Mouse (Mus musculus) urinary bladder, postnatal 36 days (tissue): ENCODE data around the gene Tmem97.
"Not testable (repeated sequence)": the region's sequence is repeated elsewhere in the genome, so short reads cannot be mapped to it uniquely, and the experiment has no call there.

Experiments used
- DNase-seq, 2 experiments: peaks; one replicate each; pipeline ENCODE4 v3.0.0; 2022; ENCODE audit warnings: low spot score in 2 of 2, mixed read lengths in 1 of 2

Tmem97 gene

DNA sequence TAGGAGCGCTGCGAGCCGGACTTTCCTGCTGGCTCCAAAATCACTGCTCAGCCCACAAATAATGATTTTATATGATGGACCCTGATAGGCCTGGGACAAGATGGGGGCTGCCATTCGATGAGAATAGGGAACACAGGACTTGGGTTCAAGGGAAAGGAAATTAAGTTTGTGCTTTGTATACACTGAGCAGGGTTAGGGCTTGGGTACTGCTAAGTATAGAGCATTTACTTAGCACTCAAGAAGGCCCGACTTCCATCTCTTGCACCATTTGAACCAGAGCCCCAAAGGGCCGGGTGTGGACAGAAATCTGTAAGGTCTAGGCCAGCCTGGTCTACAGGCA lies 452 bp upstream of the Tmem97 start:
- no peak for DNase-seq

DNA sequence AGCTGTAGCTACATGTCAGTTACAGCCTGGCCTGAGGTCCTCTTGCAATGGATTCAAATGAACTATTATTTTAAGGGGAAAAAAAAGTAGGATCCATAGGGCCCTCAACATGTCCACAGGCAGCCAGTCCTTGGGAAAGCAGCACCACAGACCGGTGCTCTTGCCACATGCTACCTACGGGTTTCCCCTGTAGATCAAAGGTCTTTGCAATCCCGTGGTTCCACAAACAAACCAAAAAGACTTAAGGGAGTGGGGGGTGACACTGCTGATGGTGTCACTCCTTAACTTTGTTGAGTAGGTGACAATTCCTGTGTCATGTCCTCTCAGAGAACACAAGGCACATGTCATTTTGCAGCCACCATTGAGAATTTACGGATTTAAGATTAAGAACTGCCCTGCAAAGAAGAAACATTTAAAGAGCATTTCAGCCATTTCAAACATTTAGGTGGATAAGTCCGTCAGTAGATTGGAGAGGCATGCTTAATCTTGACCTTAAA lies 1.0 kb downstream of the Tmem97 start:
- no peak for DNase-seq

DNA sequence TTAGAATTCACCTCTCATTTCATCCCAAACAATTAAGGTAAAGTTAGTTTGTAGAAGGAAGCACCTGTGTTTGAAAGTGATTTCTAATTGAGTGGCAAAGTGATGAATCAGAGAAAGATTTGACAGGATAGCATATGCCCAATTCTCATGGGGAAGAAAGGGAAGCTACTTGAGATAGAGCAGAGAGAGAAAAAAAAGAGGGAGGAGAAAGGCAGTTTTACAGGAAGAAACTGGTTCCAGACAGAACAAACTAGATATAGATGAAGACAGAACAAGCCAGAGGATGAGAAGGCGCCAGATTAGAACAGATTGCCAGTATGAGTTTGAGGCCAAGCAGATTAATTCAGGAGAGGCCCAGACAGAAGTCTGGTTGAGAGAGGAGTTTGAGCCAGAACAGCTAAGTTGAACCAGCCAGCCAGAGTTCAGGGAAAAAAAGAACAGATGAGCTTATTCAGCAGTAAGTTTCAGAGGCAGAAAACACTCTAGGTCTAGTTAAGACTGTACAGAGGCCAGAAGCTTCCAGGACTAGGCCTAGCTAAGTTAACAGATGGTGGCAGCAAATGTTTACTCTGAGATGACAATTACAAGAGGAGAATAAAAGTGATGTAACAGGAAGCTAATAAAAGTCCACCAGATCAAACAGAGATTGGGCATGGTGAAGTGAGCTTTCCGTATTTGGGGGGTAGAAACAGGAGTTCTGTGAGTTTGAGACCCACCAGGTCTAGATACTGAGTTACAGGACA lies 2.7 kb downstream of the Tmem97 start:
- DNase-seq: no peak

DNA sequence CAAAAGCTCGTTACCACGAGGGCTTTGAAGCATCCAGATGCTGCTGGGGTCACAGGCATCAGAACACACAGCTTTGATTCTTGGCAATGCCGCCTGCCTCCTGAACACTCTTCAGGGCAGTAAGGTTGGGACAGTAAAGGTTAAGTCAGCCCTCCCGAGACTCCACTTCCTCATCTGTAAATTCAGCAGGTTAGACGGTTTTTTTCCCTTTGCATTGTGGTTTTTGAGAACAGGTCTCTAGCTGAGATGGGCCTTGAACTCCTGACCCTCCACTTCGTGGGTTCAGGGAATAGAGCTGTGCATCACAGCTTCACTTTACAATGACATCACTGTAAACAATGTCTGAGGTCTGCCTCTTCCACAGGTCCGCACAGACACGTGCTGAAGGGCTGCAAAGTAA lies 5.4 kb downstream of the Tmem97 start:
- no peak for DNase-seq

DNA sequence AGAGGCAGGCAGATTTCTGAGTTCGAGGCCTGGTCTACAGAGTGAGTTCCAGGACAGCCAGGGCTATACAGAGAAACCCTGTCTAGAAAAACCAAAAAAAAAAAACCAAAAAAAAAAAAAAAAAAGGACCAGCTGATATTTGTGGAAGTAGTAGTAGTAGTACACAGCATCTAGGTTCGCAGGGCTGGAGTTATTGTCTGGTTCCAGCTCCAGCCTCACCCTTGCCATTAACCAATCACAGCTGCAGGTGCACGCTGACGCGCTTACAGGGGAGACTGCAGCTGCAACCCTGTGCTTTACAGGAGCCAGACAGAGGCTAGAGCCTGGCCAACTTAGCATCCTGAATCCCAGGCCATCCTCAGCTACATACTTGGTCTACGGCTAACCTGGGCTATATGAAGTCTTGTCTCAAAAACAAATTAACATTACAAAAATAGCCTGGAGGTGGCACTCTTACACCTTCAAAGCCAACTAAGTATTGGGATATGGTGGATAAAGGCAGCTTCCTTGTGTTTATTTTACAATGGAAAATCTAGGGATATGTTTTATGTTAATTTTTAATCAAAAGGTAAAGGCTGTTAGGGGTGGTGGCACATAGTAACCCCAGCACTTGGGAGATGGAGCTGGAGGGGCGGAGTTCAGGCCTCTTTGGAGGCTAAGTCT lies 6.0 kb downstream of the Tmem97 start:
- DNase-seq: no peak

DNA sequence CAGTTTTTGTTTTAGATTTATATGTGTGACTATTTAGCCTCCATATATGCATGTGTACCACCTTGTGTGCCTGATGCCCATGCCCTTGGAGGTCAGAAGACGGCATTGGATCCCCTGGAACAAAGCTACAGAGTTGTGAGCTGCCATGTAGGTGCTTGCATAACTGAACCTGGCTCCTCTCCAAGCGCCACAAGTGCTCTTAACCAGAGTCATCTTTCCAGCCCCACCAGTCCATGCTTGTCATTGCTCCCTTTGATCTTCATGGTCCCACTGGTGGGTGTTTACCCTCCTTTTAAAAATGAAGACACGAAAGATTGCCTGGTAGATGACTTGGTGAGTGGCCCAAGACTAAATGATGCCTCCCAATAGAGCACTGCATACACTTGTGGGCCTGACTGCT lies 10.2 kb downstream of the Tmem97 start:
- no peak for DNase-seq

DNA sequence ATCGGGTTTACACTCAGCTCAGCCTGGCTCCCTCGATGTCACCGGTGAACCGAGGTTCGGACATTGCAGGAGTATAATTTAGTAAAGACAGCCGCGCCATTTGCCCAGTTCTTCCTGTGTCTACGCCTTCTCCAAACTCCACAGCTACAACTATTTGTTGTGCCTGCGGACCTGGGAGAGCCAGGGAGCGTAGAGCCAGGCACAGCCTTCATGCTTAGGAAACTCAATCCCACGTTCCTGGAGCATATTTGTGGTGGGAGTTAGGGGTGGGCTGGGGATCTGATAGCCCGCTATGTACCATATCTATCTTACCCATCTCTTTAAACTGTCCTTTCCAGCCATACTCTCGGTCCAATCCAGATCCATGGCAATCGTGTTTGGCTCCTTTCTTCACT lies 13.9 kb downstream of the Tmem97 start:
- no peak for DNase-seq

DNA sequence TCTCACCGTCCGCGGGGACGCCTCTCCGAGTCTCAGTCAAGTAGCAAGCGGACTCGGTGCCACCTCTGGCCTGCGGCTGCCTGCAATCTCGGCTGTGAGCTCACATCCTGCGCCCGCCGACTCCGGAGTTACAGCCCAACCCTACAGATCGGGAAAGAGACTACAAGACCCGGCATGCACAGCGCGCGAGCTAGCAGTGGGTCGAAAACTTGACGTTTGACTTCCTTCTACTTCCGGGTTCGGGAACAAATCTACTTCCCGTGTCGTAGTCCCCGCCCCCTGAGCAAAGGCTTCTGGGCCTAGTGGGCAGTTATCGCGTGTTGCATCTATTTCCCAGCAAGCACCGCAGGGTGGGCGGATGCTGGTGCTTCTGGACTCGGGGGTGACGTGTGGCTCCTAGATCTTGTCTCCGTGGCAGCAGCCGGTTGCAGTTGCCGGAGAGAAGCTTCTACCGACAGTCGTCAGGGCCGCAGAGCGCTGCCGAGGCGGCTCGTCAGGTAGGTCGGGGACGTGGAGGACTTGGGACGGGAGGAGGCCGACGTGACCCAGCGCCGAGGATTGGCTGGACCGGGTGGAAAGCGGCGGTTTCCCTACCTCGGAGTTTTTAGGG lies 14.4 kb downstream of the Tmem97 start, which contains the start of the genes Tnfaip1 and Ift20:
TSS of gene Tnfaip1 (minus strand) at position 253 of the 610 bp plus-strand sequence.
TSS of gene Ift20 (plus strand) at position 282 of the 610 bp plus-strand sequence.
- DNase-seq: peak; percentile 93 to 98

DNA sequence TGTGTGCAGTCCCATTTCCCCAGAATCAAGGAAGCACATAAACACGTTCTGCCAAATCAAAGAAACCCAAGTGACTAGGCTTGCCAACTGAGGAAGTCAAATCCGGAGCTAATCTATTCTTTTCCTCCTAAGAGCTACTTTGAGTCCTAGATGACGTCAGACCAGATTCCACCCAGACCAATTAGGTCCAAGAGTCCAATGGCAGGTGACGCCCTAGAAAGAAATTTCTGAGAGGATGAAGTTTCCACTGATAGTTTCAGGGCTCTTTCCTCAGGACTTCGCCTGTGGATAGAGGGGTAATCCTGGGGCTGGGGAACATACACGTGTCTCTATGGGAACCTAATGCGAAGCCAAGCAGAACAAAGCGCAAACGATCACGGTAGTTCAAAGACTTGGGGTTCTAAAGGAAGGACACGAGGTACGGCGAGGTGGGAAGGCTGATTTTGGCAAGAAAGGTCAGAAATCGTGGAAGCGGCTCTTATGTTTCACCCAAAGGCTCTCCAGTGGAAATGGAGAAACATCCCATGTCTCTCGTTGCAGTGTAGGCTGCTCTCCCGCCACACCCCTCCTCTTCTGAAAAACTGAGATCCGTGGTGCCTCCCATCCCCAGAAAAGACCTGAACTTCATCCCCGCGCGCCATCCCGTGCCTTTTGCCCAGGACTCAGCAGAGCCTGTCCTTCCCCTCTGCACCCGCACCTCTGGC lies 15.0 kb downstream of the Tmem97 start:
- peak in 1 of 2 experiments; percentile 23 for DNase-seq

DNA sequence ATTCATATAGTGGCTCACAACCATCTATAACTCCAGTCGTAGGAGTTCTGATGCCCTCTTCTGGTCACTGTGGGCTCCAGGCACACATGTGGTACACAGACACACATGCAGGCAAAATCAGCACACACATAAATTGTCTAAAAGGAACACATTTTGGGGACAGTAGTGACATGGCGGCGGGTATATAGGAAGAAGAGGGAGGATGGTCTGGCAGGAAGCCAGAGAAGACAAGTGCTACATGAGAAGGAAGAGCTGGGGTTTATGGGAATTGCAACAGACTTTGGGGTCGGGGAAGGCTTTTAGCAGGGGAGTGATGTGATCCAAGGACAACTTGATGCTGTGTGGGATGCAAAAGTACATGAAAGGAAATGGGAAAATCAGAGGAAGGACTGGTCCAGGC lies 16.1 kb downstream of the Tmem97 start:
- DNase-seq: no peak

DNA sequence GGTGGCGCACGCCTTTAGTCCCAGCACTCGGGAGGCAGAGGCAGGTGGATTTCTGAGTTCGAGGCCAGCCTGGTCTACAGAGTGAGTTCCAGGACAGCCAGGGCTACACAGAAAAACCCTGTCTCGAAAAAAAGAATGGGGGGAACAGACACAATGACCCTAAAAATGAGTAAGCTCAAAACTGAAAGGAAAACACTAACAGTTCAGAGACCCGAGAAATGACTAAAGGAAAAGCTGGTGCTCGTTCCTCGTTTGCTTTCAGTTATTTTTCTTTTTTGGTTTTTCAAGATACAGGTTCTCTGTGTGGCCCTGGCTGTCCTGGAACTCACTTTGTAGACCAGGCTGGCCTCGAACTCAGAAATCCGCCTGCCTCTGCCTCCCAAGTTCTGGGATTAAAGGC lies 19.1 kb downstream of the Tmem97 start:
- not testable (repeated sequence) for DNase-seq

DNA sequence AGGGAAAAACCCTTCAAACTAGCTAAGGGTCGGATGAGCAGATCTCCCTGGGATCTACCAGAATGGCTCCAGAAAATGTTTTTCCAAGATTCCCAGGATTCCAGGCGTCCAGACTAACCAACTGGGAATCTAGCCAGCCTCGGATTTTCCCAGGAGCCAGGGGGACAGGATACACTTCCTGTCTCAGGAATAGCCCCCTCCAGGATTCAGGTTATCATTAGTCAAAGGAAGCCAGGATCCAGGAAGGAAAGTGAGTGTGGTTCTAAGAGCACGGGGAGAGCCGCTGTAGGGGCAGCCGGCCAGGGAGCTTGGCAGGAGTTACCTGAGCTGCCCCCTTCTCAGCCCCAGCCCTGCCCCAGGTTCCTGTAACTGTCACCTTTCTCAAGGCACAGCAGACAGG lies 19.5 kb downstream of the Tmem97 start:
- no peak for DNase-seq

DNA sequence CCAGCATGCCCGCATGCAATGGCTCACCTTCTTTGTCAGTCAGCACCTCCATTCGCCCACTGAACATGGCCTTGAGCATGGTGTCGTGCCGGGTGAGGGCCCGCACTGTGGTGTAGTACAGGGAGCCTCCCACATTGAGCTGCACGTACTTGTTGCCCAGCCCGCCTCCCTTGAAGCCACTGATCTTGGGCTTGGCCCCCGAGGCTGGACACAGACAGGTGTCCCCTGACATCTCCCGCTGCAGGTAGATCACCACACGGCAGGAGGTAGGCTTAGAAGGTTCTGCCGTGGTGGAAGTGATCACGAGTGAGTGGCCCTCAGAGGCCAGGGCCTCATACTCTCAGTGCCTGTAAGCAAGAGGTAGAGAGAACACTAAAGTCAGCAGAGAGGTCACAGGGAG lies 20.6 kb downstream of the Tmem97 start:
- no peak for DNase-seq

DNA sequence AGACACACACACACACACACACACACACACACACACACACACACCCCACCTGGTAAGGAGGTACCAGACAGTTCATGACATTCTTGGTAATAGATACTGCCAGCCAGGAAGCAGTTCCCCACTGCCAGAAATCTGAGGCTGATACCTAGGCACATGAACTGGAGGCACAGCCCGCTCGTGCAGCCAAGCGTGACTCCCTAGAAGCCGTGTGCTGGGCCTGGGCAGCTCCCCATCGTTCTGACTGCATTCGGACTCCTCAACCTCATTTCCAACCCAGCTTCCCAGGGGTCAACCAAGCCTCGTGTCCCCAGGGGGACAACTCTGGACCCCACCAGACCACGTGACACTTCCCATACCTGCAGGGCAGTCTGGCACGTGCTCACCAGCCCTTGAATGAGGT lies 21.9 kb downstream of the Tmem97 start:
- no peak for DNase-seq

DNA sequence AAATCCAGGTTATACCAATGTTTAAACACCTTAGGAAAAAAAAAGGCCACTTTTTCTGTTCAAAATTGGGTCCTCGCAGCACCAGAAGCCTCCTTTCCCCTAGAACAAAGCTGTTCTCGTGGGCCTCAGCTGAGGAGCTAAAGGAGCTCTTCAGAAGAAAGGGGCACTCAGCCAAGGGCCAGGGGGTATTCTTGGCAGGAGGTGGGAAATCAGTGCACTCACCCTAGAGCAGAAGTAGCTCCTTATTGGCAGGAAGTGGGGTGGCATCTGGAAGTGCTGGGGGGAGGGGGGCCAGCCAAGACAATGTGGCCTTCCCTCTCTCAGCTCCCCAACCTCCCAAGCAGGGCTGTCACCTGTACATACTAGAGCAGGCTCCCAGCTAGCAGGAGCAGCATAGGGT lies 25.7 kb downstream of the Tmem97 start:
- no peak for DNase-seq

DNA sequence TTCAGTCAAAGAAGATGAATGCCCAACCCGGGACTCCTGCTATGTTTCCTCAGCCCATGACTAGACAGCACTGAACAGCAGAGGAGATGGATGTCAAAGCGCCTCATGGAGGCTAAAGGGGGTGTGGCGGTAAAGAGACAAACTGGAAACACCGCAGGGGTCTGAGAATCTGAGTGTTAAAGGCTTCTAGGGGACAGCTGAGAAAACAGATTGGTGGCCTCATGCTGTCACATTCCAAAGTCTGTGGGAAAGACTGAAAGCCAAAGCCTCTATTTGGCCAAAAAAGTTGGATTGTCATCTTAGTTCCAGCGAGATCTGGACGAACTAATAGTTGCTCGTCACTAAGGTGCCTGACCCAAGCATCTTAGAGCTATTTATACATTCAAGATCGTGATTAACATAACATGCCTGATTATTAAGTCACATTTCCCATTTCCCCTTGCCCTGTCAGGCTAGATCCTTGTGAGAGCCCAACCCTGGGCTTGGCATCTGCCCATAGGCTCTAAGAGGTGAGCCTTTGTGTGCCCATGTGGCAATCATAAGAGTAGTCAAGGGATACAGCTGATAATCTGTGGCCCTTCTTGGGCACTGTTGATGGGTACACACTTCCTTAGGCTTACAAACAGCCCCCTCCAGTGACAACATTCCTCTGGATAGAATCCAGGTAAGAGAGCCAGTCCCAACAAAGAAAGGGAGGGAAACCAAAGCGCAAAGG lies 27.2 kb downstream of the Tmem97 start:
- DNase-seq: no peak

DNA sequence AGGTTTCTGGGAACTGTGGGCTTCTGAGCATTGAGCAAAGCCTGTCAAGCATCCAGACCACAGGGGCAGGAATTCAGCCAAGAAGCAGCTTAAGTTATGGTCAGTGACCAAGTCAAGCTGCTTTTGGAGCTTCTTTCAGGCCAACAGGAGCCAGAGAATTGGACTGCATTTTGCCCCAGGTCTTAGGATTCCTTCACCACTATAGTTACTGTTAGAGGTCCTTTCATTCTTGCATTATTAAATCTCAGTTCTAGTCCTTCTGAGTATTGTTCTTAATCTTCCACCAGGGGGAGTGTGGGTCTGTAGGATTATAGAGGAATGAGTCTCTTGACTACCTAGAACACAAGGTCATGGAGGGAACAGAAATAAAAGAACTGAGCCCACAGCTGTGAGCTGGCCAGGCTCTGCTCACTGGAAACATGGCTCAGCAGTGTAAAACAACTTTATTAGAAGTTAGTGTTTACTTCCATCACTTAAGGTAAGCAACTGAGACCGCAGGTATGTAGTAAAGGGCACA lies 28.0 kb downstream of the Tmem97 start:
- DNase-seq: no peak

DNA sequence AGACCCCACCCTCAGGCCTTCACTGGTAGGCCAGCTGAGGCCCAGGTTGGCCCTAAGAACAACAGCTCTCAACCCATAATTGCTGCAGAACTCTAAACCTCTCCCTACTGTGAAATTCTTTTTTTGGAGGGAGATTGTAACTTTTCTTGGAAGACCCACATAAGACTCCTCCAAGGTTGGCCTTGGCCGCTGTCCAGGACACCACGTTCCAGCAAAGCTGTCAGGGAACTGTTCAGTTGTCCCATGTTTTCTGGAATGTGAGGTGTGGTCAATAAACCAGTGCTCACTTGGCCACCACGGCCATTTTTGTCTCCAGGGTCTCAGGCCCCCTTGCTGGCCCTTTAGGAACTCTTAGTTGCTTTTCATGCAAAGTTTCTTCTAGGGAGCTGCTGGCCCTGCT lies 28.7 kb downstream of the Tmem97 start:
- DNase-seq: no peak

DNA sequence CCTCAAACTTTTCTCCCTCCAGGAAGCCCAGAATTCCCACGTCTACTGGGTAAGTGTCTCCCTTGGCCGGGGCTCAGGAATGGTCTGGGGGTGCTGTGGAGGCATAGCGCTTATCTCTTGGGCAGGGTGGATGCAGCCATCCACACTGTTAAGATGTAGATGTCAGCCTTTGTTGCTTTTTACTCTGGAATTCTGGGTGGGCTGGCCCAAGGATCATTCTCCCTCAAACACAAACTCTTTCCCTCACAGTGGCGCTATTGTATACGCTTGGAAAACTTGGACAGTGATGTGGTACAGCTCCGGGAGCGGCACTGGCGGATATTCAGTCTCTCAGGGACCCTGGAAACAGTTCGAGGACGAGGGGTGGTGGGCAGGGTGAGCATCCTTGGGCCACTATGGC lies 31.6 kb downstream of the Tmem97 start:
- no peak for DNase-seq

DNA sequence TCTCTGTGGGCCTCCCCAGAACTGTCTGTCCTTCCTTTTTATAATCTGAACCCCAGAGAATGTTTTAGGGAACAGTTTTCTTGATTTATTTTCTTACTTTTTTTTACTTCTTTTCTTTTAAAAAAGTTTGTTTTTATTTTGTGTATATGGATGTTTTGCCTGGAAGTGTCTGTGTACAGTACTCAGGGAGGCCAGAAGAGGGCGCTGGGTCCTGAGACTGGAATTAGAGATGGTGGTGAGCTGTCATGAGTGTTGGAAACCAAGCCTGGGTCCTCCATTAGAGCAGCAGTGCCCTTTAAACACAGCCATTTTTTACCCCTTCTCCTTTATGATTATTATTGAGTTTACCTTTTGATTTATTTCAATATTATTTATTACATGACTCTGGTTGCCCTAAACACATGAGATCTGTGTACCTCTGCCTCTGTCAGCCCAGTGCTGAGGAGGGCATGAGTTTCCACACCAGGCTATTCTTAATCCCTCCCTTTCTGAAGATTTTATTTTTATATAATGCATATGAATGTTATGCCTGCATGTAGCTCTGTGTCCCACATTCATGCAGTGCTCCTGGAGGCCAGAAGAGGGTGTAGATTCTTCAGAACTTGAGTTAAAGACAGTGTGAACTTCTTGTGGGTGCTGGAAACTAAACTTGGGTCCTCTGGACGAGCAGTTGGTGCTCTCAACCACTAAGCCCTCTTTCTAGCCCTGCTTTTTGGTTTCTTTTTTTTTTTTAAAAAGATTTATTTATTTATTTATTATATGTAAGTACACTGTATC lies 34.8 kb downstream of the Tmem97 start:
- no peak for DNase-seq
